ENCODE assay signal across 8 mouse cellular contexts in genomic region chr7:140844905-140845665, GRCm38 (mm10). TPM values are rescaled to one million over a fixed set of nuclear protein-coding genes. Genes with fewer than 3 reads are reported as not detected.
DNase-seq lines count a peak whose midpoint lies in the region; ATAC-seq and TF ChIP-seq lines count a peak whose summit lies in the region.

TSS of gene Scgb1c1 (plus strand) at chr7:140845547.

- whole genome bisulfite sequencing in embryonic facial prominence, embryonic 13.5 days, result 29% methylated on average over 14 of the region's 14 CpGs
- 32% methylated on average over 13 of the region's 14 CpGs for WGBS in limb, embryonic 14.5 days
- WGBS in midbrain, embryonic 16.5 days, result 30% methylated on average over 14 of the region's 14 CpGs

- H3K9ac ChIP-seq in embryonic facial prominence, embryonic 13.5 days, result no peak within 1 kb of the TSS
- H3K9ac ChIP-seq in limb, embryonic 14.5 days (ENCODE audit: low read depth, low read length, severe bottlenecking), result no peak within 1 kb of the TSS
- no peak within 1 kb of the TSS for H3K9ac ChIP-seq in midbrain, embryonic 16.5 days (ENCODE audit: low read depth, low read length)

- peak; percentile 44 for ATAC-seq in embryonic facial prominence, embryonic 13.5 days (ENCODE audit: insufficient number of reproducible peaks, insufficient read depth, low FRiP score, low TSS enrichment, low read depth)
- peak; percentile 82; the same call in 1 of the 2 replicates for ATAC-seq in limb, embryonic 14.5 days (ENCODE audit: low FRiP score, low read depth)
- peak; percentile 71 for ATAC-seq in midbrain, embryonic 16.5 days

- peaks cover 40% of the 10 kb centered on the region for H3K27me3 ChIP-seq in embryonic facial prominence, embryonic 13.5 days
- peaks cover 7% of the 10 kb centered on the region; the same call in 1 of the 2 replicates for H3K27me3 ChIP-seq in limb, embryonic 14.5 days (ENCODE audit: control insufficient read depth, insufficient read depth, low read length)
- peaks cover 7% of the 10 kb centered on the region for H3K27me3 ChIP-seq in midbrain, embryonic 16.5 days (ENCODE audit: control insufficient read depth, insufficient read depth, low read depth, low read length)

- H3K36me3 ChIP-seq in embryonic facial prominence, embryonic 13.5 days, result no peaks in the 10 kb centered on the region
- H3K36me3 ChIP-seq in limb, embryonic 14.5 days (ENCODE audit: control insufficient read depth, insufficient read depth, low read length), result no peaks in the 10 kb centered on the region
- H3K36me3 ChIP-seq in midbrain, embryonic 16.5 days (ENCODE audit: control insufficient read depth, insufficient read depth, low read length), result no peaks in the 10 kb centered on the region

- H3K4me1 ChIP-seq in embryonic facial prominence, embryonic 13.5 days, result peaks cover 3% of the 10 kb centered on the region; the same call in 1 of the 2 replicates
- no peaks in the 10 kb centered on the region for H3K4me1 ChIP-seq in limb, embryonic 14.5 days (ENCODE audit: control insufficient read depth, insufficient read depth, low read length)
- H3K4me1 ChIP-seq in midbrain, embryonic 16.5 days (ENCODE audit: control insufficient read depth, insufficient read depth, low read length), result no peaks in the 10 kb centered on the region

- DNase-seq in 3T3-L1 (ENCODE audit: low read depth, low spot score), result peak; percentile 88
- DNase-seq in adrenal gland, postnatal 36 days, result peak; percentile 93 to 94
- peak; percentile 90 for DNase-seq in heart, adult 8-10 months (ENCODE audit: low spot score)
- DNase-seq in kidney, adult 9 months, result peak; percentile 90
- DNase-seq in limb, embryonic 14.5 days (ENCODE audit: low spot score), result peak; percentile 86
- peak; percentile 73 to 93 for DNase-seq in spleen, adult 18-20 months

- no peaks in the 10 kb centered on the region for H3K9me3 ChIP-seq in embryonic facial prominence, embryonic 13.5 days
- H3K9me3 ChIP-seq in limb, embryonic 14.5 days (ENCODE audit: control insufficient read depth, low read length), result no peaks in the 10 kb centered on the region
- no peaks in the 10 kb centered on the region for H3K9me3 ChIP-seq in midbrain, embryonic 16.5 days (replicated peaks; ENCODE audit: control insufficient read depth, low read length, poor library complexity, severe bottlenecking)

- H3K27ac ChIP-seq in embryonic facial prominence, embryonic 13.5 days, result no peak within 1 kb of the TSS
- no peak within 1 kb of the TSS for H3K27ac ChIP-seq in limb, embryonic 14.5 days (replicated peaks; ENCODE audit: low read depth, low read length)
- no peak within 1 kb of the TSS for H3K27ac ChIP-seq in midbrain, embryonic 16.5 days (ENCODE audit: low read length)

- H3K4me2 ChIP-seq in embryonic facial prominence, embryonic 13.5 days, result no peak within 1 kb of the TSS
- H3K4me2 ChIP-seq in limb, embryonic 14.5 days (replicated peaks; ENCODE audit: low read depth, low read length, severe bottlenecking), result no peak within 1 kb of the TSS
- H3K4me2 ChIP-seq in midbrain, embryonic 16.5 days (ENCODE audit: low read length), result peak within 1 kb of the TSS; percentile 28; the same call in 1 of the 2 replicates

- TF ChIP-seq POLR2A in limb, embryonic 14.5 days (IDR thresholded peaks at IDR 0.05; ENCODE audit: borderline replicate concordance, extremely low read depth, insufficient read depth, insufficient read length), result no peak

- no peak within 1 kb of the TSS for H3K4me3 ChIP-seq in embryonic facial prominence, embryonic 13.5 days
- no peak within 1 kb of the TSS for H3K4me3 ChIP-seq in limb, embryonic 14.5 days (replicated peaks; ENCODE audit: low read length)
- H3K4me3 ChIP-seq in midbrain, embryonic 16.5 days (ENCODE audit: low read depth, low read length), result no peak within 1 kb of the TSS

RNA-seq across cellular contexts. Expression of gene Scgb1c1, which starts in this region (rescaled TPM):
- total RNA-seq in adrenal gland, postnatal 36 days (2021), result not detected
- polyA plus RNA-seq in embryonic facial prominence, embryonic 13.5 days (2015; fragmentation: Nextera tagmentation; extraction: Ambion mirVana), result not detected in 2 replicates
- total RNA-seq in heart, adult 8-10 months (2022), result 10 to 100 TPM; 26.3 to 49.2 (median 37.1) TPM
- polyA plus RNA-seq in limb, embryonic 14.5 days (2012; rRNA removed), result not detected in 2 replicates
- not detected in 2 replicates for polyA plus RNA-seq in limb, embryonic 14.5 days (2014; fragmentation: Nextera tagmentation; extraction: Ambion mirVana)
- polyA plus RNA-seq in midbrain, embryonic 16.5 days (2015; fragmentation: Nextera tagmentation; extraction: Ambion mirVana), result not detected in 2 replicates

Comparison
In these comparisons a context has a peak if more than half of its experiments do, and no peak if none do; other contexts are left out.
1. RNA of gene Scgb1c1 (total RNA-seq): 26.3 to 49.2 TPM in heart, adult 8-10 months; not detected in adrenal gland, postnatal 36 days; every median in the first group is over 10 times any median in the second.
2. Peak in DNase-seq in adrenal gland, postnatal 36 days; RNA of the gene not detected or under 1 TPM.
3. Peak in ATAC-seq in embryonic facial prominence, embryonic 13.5 days; RNA of the gene not detected or under 1 TPM.
4. Peak in DNase-seq and ATAC-seq in limb, embryonic 14.5 days; RNA of the gene not detected or under 1 TPM.
5. Peak in ATAC-seq and H3K4me2 ChIP-seq in midbrain, embryonic 16.5 days; RNA of the gene not detected or under 1 TPM.
6. Peak in every context shown above with its lines, with median percentiles within 50 percentile points of each other: DNase-seq and ATAC-seq.